Mouse (Mus musculus) liver, embryonic 16.5 days (tissue): ENCODE data around the gene Ndufa7. TPM values are rescaled to one million over a fixed set of nuclear protein-coding genes. Genes with fewer than 3 reads are reported as not detected.

ENCODE experiments used
- ATAC-seq: fragments of 200-750 bp; cut with Nextera tagmentation; 2 replicates; pipeline ENCODE4 v1.8.0; 2017; ENCODE audit warnings: low read depth, mild to moderate bottlenecking, moderate number of reproducible peaks, moderate library complexity
- H3K27ac ChIP-seq: fragments of 300-500 bp; sonication (generic); 2 replicates; pipeline ENCODE4 v1.5.1; 2014; ENCODE audit warnings: mild to moderate bottlenecking, low read length
- H3K27me3 ChIP-seq: fragments of 300-500 bp; sonication (generic); 2 replicates; pipeline ENCODE4 v1.6.1; 2014; ENCODE audit warnings: low read depth, low read length, mixed read lengths; ENCODE audit not compliant: control insufficient read depth, insufficient read depth
- H3K36me3 ChIP-seq: fragments of 300-500 bp; sonication (generic); 2 replicates; pipeline ENCODE4 v1.6.1; 2014; ENCODE audit warnings: mild to moderate bottlenecking; ENCODE audit not compliant: control insufficient read depth, insufficient read depth
- H3K4me1 ChIP-seq: fragments of 300-500 bp; sonication (generic); 2 replicates; pipeline ENCODE4 v1.6.1; 2014; ENCODE audit warnings: low read depth, low read length, mixed read lengths; ENCODE audit not compliant: control insufficient read depth
- H3K4me2 ChIP-seq: fragments of 300-500 bp; sonication (generic); 2 replicates; pipeline ENCODE4 v1.6.1; 2014; ENCODE audit warnings: low read depth, low read length, mixed read lengths
- H3K4me3 ChIP-seq: fragments of 300-500 bp; sonication (generic); 2 replicates; pipeline ENCODE4 v1.5.1; 2014; ENCODE audit warnings: low read depth, mild to moderate bottlenecking, low read length
- H3K9ac ChIP-seq: fragments of 300-500 bp; sonication (generic); 2 replicates; pipeline ENCODE4 v1.6.1; 2014; ENCODE audit warnings: low read depth, low read length
- H3K9me3 ChIP-seq: fragments of 300-500 bp; sonication (generic); replicated peaks from 2 replicates; pipeline ENCODE4 v1.6.1; 2016; ENCODE audit warnings: low read length; ENCODE audit not compliant: control insufficient read depth
- WGBS: fragments of 180-500 bp; shearing (Covaris S2); extraction: QIAGEN DNeasy Blood & Tissue Kit; methylation state at CpG from one replicate; pipeline ENCODE4 v1.1.7; 2014; ENCODE audit not compliant: insufficient replicate concordance; 5-methylcytosine and 5-hydroxymethylcytosine counted together
- polyA plus RNA-seq: library from polyadenylated mRNA; unstranded; fragments of >200 nt; fragmentation: Nextera tagmentation; extraction: Ambion mirVana; gene quantifications from 2 replicates; pipeline ENCODE4 v1.2.1, GENCODE M21; 2015

Gene Ndufa7
- polyA plus RNA-seq, 1 experiment from 2014 or later = 243 TPM

DNA sequence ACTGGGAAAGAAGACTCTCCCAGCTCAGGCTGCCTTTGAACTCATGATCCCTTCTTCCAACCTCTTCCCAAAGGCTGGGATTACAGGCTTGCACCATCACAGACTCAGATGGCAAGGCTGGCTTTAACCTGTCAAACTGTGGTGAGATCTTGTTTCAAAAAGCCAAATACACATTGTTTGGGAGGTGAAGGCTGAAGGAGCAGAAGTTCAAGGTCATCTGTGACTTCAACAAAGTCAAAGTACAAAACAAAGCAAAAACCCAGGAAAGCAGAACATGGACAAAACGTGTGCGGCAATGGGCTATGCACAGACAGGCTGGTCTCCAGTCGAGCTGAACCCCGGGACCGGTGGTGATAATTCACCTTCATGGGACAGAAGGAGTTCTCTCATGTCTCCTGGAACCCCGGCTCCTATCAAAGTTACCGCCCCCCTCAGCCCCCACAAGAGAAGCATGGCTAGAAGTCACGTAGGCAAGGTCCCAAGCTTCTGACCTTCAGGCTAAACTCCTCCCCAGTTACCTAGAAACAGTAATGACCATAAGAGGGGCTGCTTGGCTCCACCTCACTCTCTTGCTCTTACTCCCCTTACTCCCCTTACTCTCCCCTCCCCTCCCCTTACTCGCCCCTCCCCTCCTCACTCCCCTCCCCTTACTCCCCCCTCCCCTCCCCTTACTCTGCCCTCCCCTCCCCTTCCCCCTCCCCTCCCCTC is 17.0 kb upstream of the Ndufa7 start:
- WGBS = 45% methylated on average over 9 of the region's 9 CpGs
- Histone ChIP-seq H3K27ac (0 out of 2 replicates have a peak overlapping the region, but pooled peaks have one; percentile 30), H3K4me3 (no peak overlapping the region), H3K27me3 (peaks cover 10% of the 10 kb centered on the region), H3K9ac (no peak overlapping the region), H3K9me3 (no peaks in the 10 kb centered on the region), H3K4me2 (no peak overlapping the region), H3K4me1 (peaks cover 11% of the 10 kb centered on the region), H3K36me3 (no peaks in the 10 kb centered on the region)
- ATAC-seq = no peak

DNA sequence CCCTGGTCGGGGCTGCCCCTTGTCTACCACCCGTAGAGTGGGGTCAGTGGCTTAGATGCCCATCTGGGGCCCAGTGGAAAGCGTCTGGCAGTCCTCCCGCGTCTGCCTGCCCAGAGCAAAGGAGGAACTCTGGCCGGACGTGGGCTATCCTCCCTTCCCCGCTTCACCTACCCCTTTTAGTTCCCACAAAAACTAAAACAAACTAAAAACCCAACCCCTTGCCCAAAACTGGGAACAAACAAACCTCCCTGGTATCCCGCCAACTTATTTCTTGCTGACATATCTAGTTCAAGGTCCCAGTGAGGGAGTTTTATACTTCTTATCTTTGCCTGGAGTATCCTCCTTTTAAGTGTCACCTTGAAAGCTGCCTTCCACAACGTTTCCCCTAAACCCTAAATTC is 16.2 kb upstream of the Ndufa7 start:
- Histone ChIP-seq H3K4me3 (no peak overlapping the region), H3K4me2 (no peak overlapping the region), H3K9me3 (no peaks in the 10 kb centered on the region), H3K27me3 (peaks cover 10% of the 10 kb centered on the region), H3K9ac (no peak overlapping the region), H3K27ac (no peak overlapping the region), H3K4me1 (peaks cover 11% of the 10 kb centered on the region), H3K36me3 (no peaks in the 10 kb centered on the region)
- WGBS = 16% methylated on average over 10 of the region's 10 CpGs
- no peak for ATAC-seq

GRCm38 (mm10) chr17:33810334-33811141 is 13.8 kb upstream of the Ndufa7 start, which contains the start of gene Kank3:
TSS of gene Kank3 (plus strand) at chr17:33810519.
- Histone ChIP-seq H3K9me3 (no peaks in the 10 kb centered on the region), H3K4me1 (peaks cover 8% of the 10 kb centered on the region), H3K4me2 (peak within 1 kb of the TSS; percentile 82), H3K27me3 (peaks cover 10% of the 10 kb centered on the region), H3K36me3 (no peaks in the 10 kb centered on the region), H3K4me3 (peak within 1 kb of the TSS; percentile 56), H3K27ac (no peak within 1 kb of the TSS), H3K9ac (peak within 1 kb of the TSS; percentile 58)
- 1% methylated on average over 36 of the region's 36 CpGs for WGBS
- ATAC-seq = peak; percentile 96

DNA sequence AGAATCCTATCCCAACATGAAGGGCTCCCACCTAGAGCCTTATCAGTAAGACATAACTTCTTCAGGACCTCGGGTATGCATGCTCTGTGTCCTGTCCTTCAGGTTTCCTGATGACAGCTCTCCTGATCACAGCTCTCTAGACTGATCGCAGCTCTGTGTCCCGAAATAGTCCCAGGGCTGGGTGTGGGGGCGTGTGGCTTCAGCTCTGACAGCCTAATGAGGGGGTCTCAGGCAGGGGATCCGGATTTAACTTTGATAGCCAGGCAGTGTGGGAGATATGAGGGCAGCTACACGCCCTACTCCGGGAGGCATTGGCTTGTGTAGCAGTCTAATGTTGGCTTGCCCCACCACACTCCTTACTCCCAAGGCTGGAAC is 13.2 kb upstream of the Ndufa7 start:
- Histone ChIP-seq H3K9ac (0 out of 2 replicates have a peak overlapping the region, but pooled peaks have one; percentile 19), H3K27ac (no peak overlapping the region), H3K4me1 (peaks cover 8% of the 10 kb centered on the region), H3K27me3 (peaks cover 10% of the 10 kb centered on the region), H3K4me2 (peak overlapping the region; percentile 82), H3K36me3 (no peaks in the 10 kb centered on the region), H3K9me3 (no peaks in the 10 kb centered on the region), H3K4me3 (peak overlapping the region; percentile 56)
- ATAC-seq = no peak
- WGBS = 9% methylated on average over 7 of the region's 7 CpGs

DNA sequence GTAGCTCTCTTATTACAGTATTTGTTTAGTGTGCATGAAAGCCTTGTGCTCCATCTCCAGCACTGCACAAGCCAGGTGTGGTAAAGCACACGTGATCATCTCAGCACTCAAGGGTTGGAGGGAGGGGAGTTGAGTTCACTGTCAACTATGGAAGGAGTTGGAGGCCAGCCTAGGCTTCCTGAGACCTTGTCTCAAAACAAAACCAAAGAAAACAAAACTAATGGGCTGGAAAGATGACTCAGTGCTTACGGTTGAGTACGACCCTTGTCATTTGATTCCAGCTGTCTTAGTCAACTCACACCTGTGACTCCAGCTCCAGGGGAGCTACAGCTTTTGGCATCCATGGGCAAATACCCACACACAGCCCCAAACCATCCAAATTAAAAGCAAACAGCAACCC is 11.9 kb upstream of the Ndufa7 start:
- Histone ChIP-seq H3K9ac (no peak overlapping the region), H3K9me3 (no peaks in the 10 kb centered on the region), H3K4me2 (no peak overlapping the region), H3K27ac (no peak overlapping the region), H3K27me3 (peaks cover 10% of the 10 kb centered on the region), H3K4me3 (no peak overlapping the region), H3K36me3 (no peaks in the 10 kb centered on the region), H3K4me1 (peaks cover 16% of the 10 kb centered on the region)
- ATAC-seq = no peak
- WGBS = 47% methylated on average over 3 of the region's 3 CpGs

- Histone ChIP-seq H3K4me3 (no peak overlapping the region), H3K27ac (no peak overlapping the region), H3K36me3 (no peaks in the 10 kb centered on the region), H3K9ac (no peak overlapping the region), H3K27me3 (peaks cover 10% of the 10 kb centered on the region), H3K4me1 (peaks cover 20% of the 10 kb centered on the region), H3K4me2 (no peak overlapping the region), H3K9me3 (no peaks in the 10 kb centered on the region)
- no peak for ATAC-seq
- WGBS = 49% methylated on average over 4 of the region's 4 CpGs
Observed at GRCm38 (mm10) chr17:33812990-33813389, 11.4 kb upstream of the Ndufa7 start.

DNA sequence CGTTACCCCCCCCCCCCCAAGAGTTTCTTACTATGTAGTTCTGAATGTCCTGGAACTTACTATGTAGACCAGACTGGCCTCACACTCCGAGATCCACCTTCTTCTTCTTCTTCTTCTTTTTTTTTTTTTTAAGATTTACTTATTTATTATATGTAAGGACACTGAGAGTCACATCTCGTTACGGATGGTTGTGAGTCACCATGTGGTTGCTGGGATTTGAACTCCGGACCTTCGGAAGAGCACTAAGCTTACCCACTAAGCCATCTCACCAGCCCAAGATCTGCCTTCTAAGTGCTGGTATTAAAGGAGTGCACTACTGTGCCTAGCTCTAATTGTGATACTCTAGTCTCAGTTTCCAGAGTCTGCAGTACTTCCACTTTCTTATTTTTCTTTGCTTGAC is 9.0 kb upstream of the Ndufa7 start:
- peaks cover 10% of the 10 kb centered on the region for H3K27me3 ChIP-seq
- ATAC-seq = no peak
- no peaks in the 10 kb centered on the region for H3K9me3 ChIP-seq
- H3K4me1 ChIP-seq = peaks cover 29% of the 10 kb centered on the region
- H3K4me2 ChIP-seq = no peak overlapping the region
- peaks cover 7% of the 10 kb centered on the region for H3K36me3 ChIP-seq
- H3K4me3 ChIP-seq = no peak overlapping the region
- no peak overlapping the region for H3K27ac ChIP-seq
- WGBS = 69% methylated on average over 6 of the region's 6 CpGs
- H3K9ac ChIP-seq = no peak overlapping the region

- no peak for ATAC-seq
- WGBS = 63% methylated on average over 5 of the region's 5 CpGs
- H3K27ac ChIP-seq = no peak overlapping the region
- no peaks in the 10 kb centered on the region for H3K9me3 ChIP-seq
- peak overlapping the region; percentile 99 for H3K4me2 ChIP-seq
- peak overlapping the region; percentile 73 for H3K4me3 ChIP-seq
- H3K9ac ChIP-seq = peak overlapping the region; percentile 82; the same call in 1 of the 2 replicates
- H3K36me3 ChIP-seq = peaks cover 15% of the 10 kb centered on the region
- H3K27me3 ChIP-seq = no peaks in the 10 kb centered on the region
- H3K4me1 ChIP-seq = peaks cover 21% of the 10 kb centered on the region
Observed at GRCm38 (mm10) chr17:33816612-33817011, 7.8 kb upstream of the Ndufa7 start.
